Mouse (Mus musculus) G1E (cell line): Measurements from ENCODE around the gene Rnf166.

Source experiments
- CTCF ChIP-seq: IDR thresholded peaks from 2 replicates; pipeline ENCODE4 v1.5.1; 2012; ENCODE audit warnings: low read depth, low read length, inconsistent platforms, mixed read lengths
- GATA1 ChIP-seq: IDR thresholded peaks from 2 replicates; pipeline ENCODE4 v1.6.1; 2012; ENCODE audit warnings: borderline replicate concordance, low read length, inconsistent platforms, mixed read lengths
- GATA2 ChIP-seq: IDR thresholded peaks from 2 replicates; pipeline ENCODE4 v1.6.1; 2012; ENCODE audit warnings: low read depth, low read length, inconsistent platforms, borderline replicate concordance

DNA sequence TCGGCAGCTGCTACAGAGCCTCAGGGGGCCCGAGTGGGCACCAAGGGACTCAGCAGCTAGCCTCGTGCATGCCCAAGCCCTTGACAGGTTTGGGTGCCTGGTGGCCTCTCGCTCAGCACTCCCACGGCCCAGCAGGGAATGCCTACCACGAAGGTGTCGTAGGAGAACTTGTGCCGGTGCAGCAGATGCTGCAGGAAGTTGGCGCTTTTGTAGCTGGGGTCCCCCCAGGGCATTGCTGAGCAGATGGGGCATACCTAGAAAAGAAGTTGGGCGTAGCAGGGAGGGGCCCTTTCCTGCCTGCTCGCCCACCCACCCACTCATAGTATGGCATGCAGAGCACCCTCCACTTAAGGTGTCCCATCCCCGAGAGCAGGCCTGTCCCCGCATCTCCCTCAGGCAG, 8.0 kb downstream of the Rnf166 start:
- TF ChIP-seq GATA1 (no peak), CTCF (no peak), GATA2 (no peak)
